Mouse (Mus musculus) hindbrain, embryonic 14.5 days (tissue): ENCODE measurements around the gene Mus81. TPM values are rescaled to one million over a fixed set of nuclear protein-coding genes. Genes with fewer than 3 reads are reported as not detected.

ENCODE experiments used
- ATAC-seq: fragments of 200-750 bp; cut with Nextera tagmentation; 2 replicates; pipeline ENCODE4 v1.8.0; 2017; ENCODE audit warnings: moderate number of reproducible peaks, mild to moderate bottlenecking, moderate TSS enrichment, moderate library complexity; ENCODE audit not compliant: low FRiP score
- DNase-seq: peaks from one replicate; pipeline ENCODE4 v3.0.0-alpha.2; 2015; ENCODE audit warnings: low spot score
- H3K27ac ChIP-seq: fragments of 300-500 bp; sonication (generic); 2 replicates; pipeline ENCODE4 v1.5.1; 2014; ENCODE audit warnings: mild to moderate bottlenecking, moderate library complexity
- H3K27me3 ChIP-seq: fragments of 300-500 bp; sonication (generic); 2 replicates; pipeline ENCODE4 v1.6.1; 2014; ENCODE audit warnings: mild to moderate bottlenecking, low read length, mixed read lengths; ENCODE audit not compliant: control insufficient read depth, insufficient read depth
- H3K36me3 ChIP-seq: fragments of 300-500 bp; sonication (generic); replicated peaks from 2 replicates; pipeline ENCODE4 v1.6.1; 2014; ENCODE audit not compliant: control insufficient read depth, insufficient read depth
- H3K4me1 ChIP-seq: fragments of 300-500 bp; sonication (generic); replicated peaks from 2 replicates; pipeline ENCODE4 v1.6.1; 2014; ENCODE audit warnings: antibody characterized with exemption, low read length, mixed read lengths; ENCODE audit not compliant: control insufficient read depth, insufficient read depth
- H3K4me2 ChIP-seq: fragments of 300-500 bp; sonication (generic); replicated peaks from 2 replicates; pipeline ENCODE4 v1.6.1; 2014; ENCODE audit warnings: mild to moderate bottlenecking, moderate library complexity
- H3K4me3 ChIP-seq: fragments of 300-500 bp; sonication (generic); replicated peaks from 2 replicates; pipeline ENCODE4 v1.5.1; 2014; ENCODE audit warnings: mild to moderate bottlenecking, low read length
- H3K9ac ChIP-seq: fragments of 300-500 bp; sonication (generic); 2 replicates; pipeline ENCODE4 v1.6.1; 2014
- H3K9me3 ChIP-seq: fragments of 300-500 bp; sonication (generic); 2 replicates; pipeline ENCODE4 v1.6.1; 2016; ENCODE audit warnings: low read length; ENCODE audit not compliant: control insufficient read depth
- WGBS: fragments of 180-500 bp; shearing (Covaris S2); extraction: QIAGEN DNeasy Blood & Tissue Kit; methylation state at CpG from one replicate; pipeline ENCODE4 v1.1.7; 2014; 5-methylcytosine and 5-hydroxymethylcytosine counted together
- polyA plus RNA-seq: library from polyadenylated mRNA; unstranded; fragments of >200 nt; fragmentation: Nextera tagmentation; extraction: Ambion mirVana; gene quantifications from 2 replicates; pipeline ENCODE4 v1.2.1, GENCODE M21; 2014

Mus81 gene
- polyA plus RNA-seq, 1 experiment from 2014 or later: 40.0 TPM

GRCm38 (mm10) chr19:5444954-5445353 lies 43.2 kb downstream of the Mus81 start:
- no peak overlapping the region for H3K9ac ChIP-seq
- no peak overlapping the region for H3K27ac ChIP-seq
- ATAC-seq (no peak), DNase-seq (no peak)
- no peaks in the 10 kb centered on the region for H3K9me3 ChIP-seq
- no peak overlapping the region for H3K4me3 ChIP-seq
- no peak overlapping the region for H3K4me2 ChIP-seq
- peaks cover 51% of the 10 kb centered on the region for H3K27me3 ChIP-seq
- no peaks in the 10 kb centered on the region for H3K36me3 ChIP-seq
- H3K4me1 ChIP-seq: peaks cover 10% of the 10 kb centered on the region; the same call in 1 of the 2 replicates
- 35% methylated on average over 7 of the region's 7 CpGs for WGBS

- no peak overlapping the region for H3K27ac ChIP-seq
- H3K4me3 ChIP-seq: no peak overlapping the region
- H3K27me3 ChIP-seq: peaks cover 46% of the 10 kb centered on the region
- no peak for DNase-seq
- WGBS: 67% methylated on average over 9 of the region's 9 CpGs
- H3K9ac ChIP-seq: no peak overlapping the region
- H3K36me3 ChIP-seq: no peaks in the 10 kb centered on the region
- ATAC-seq: no peak
- peaks cover 10% of the 10 kb centered on the region; the same call in 1 of the 2 replicates for H3K4me1 ChIP-seq
- no peak overlapping the region for H3K4me2 ChIP-seq
- no peaks in the 10 kb centered on the region for H3K9me3 ChIP-seq
Measured at GRCm38 (mm10) chr19:5444371-5444908, 43.8 kb downstream of the Mus81 start.

- no peak for DNase-seq
- 75% methylated on average over 7 of the region's 7 CpGs for WGBS
Measured at GRCm38 (mm10) chr19:5433951-5434350, 54.3 kb downstream of the Mus81 start.

GRCm38 (mm10) chr19:5432992-5433852 lies 55.0 kb downstream of the Mus81 start:
- 0 out of 2 replicates have a peak, but pooled peaks cover 5% of the 10 kb centered on the region for H3K36me3 ChIP-seq
- H3K27me3 ChIP-seq: no peaks in the 10 kb centered on the region
- H3K4me2 ChIP-seq: peak overlapping the region; percentile 51
- 12% methylated on average over 16 of the region's 16 CpGs for WGBS
- peak overlapping the region; percentile 39 for H3K9ac ChIP-seq
- H3K4me3 ChIP-seq: peak overlapping the region; percentile 17
- no peaks in the 10 kb centered on the region for H3K9me3 ChIP-seq
- peak overlapping the region; percentile 43; the same call in 1 of the 2 replicates for H3K27ac ChIP-seq
- H3K4me1 ChIP-seq: peaks cover 6% of the 10 kb centered on the region
- peak; percentile 40 for DNase-seq
- ATAC-seq: peak; percentile 37; the same call in 1 of the 2 replicates

More at GRCm38 (mm10) chr19:5433951-5434350, 54.3 kb downstream of the Mus81 start:
- ATAC-seq: no peak
- Histone ChIP-seq H3K9ac (peak overlapping the region; percentile 39), H3K9me3 (no peaks in the 10 kb centered on the region), H3K4me2 (peak overlapping the region; percentile 51), H3K4me3 (no peak overlapping the region), H3K4me1 (peaks cover 6% of the 10 kb centered on the region), H3K36me3 (0 out of 2 replicates have a peak, but pooled peaks cover under 1% of the 10 kb centered on the region), H3K27ac (peak overlapping the region; percentile 43; the same call in 1 of the 2 replicates), H3K27me3 (no peaks in the 10 kb centered on the region)

Other genes with a start within 250 kb of the Mus81 start
- 54.3 and 59.7 TPM in 2 replicates for gene Pacs1, start 215.3 kb downstream of the Mus81 start, polyA plus RNA-seq
- 299 and 305 TPM in 2 replicates for gene Sf3b2, start 192.9 kb downstream of the Mus81 start, polyA plus RNA-seq
- 34.2 and 39.8 TPM in 2 replicates for gene Gal3st3, start 190.1 kb downstream of the Mus81 start, polyA plus RNA-seq
- gene Catsper1, start 152.7 kb downstream of the Mus81 start, polyA plus RNA-seq: not detected in 2 replicates
- gene Cst6, start 138.8 kb downstream of the Mus81 start, polyA plus RNA-seq: 11.2 and 12.2 TPM in 2 replicates
- 35.0 and 37.2 TPM in 2 replicates for gene Eif1ad, start 121.7 kb downstream of the Mus81 start, polyA plus RNA-seq
- 308 and 323 TPM in 2 replicates for gene Banf1, start 121.2 kb downstream of the Mus81 start, polyA plus RNA-seq
- gene Sart1, start 99.7 kb downstream of the Mus81 start, polyA plus RNA-seq: 53.3 and 57.3 TPM in 2 replicates
- gene Tsga10ip, start 85.9 kb downstream of the Mus81 start, polyA plus RNA-seq: not detected in 2 replicates
- 237 and 253 TPM in 2 replicates for gene Drap1, start 63.4 kb downstream of the Mus81 start, polyA plus RNA-seq
- 61.3 and 66.0 TPM in 2 replicates for gene AI837181, start 63.3 kb downstream of the Mus81 start, polyA plus RNA-seq
- gene Fosl1, start 40.9 kb downstream of the Mus81 start, polyA plus RNA-seq: not detected in 2 replicates
- 10.4 and 10.9 TPM in 2 replicates for gene Ccdc85b, start 30.5 kb downstream of the Mus81 start, polyA plus RNA-seq
- 145 and 151 TPM in 2 replicates for gene Fibp, start 27.8 kb downstream of the Mus81 start, polyA plus RNA-seq
- 4.2 and 5.4 TPM in 2 replicates for gene Ctsw, start 19.9 kb downstream of the Mus81 start, polyA plus RNA-seq
- 37.8 and 41.1 TPM in 2 replicates for gene Efemp2, start 14.4 kb downstream of the Mus81 start, polyA plus RNA-seq
- 3,620 and 3,763 TPM in 2 replicates for gene Cfl1, start 2.1 kb upstream of the Mus81 start, polyA plus RNA-seq
- 0.21 and 0.58 TPM in 2 replicates for gene 1700020D05Rik, start 15.4 kb upstream of the Mus81 start, polyA plus RNA-seq
- gene Snx32, start 22.1 kb upstream of the Mus81 start, polyA plus RNA-seq: 87.1 and 96.5 TPM in 2 replicates
- 0.07 and 0.15 TPM in 2 replicates for gene Ovol1, start 72.2 kb upstream of the Mus81 start, polyA plus RNA-seq
- gene Ap5b1, start 79.6 kb upstream of the Mus81 start, polyA plus RNA-seq: 3.8 and 4.0 TPM in 2 replicates
- gene Rnaseh2c, start 113.5 kb upstream of the Mus81 start, polyA plus RNA-seq: 55.1 and 55.3 TPM in 2 replicates
- 38.4 and 41.0 TPM in 2 replicates for gene Kat5, start 121.8 kb upstream of the Mus81 start, polyA plus RNA-seq
- gene Rela, start 149.1 kb upstream of the Mus81 start, polyA plus RNA-seq: 30.2 and 31.0 TPM in 2 replicates
- 12.7 and 16.2 TPM in 2 replicates for gene Sipa1, start 175.3 kb upstream of the Mus81 start, polyA plus RNA-seq
- 11.4 and 11.5 TPM in 2 replicates for gene Map3k11, start 200.3 kb upstream of the Mus81 start, polyA plus RNA-seq
- gene Pcnx3, start 200.5 kb upstream of the Mus81 start, polyA plus RNA-seq: 28.3 and 32.1 TPM in 2 replicates
- gene Kcnk7, start 216.0 kb upstream of the Mus81 start, polyA plus RNA-seq: 0.36 TPM in 1 of 2 replicates, not detected in the other
- 9.2 and 12.5 TPM in 2 replicates for gene Ehbp1l1, start 237.9 kb upstream of the Mus81 start, polyA plus RNA-seq
- gene Fam89b, start 241.3 kb upstream of the Mus81 start, polyA plus RNA-seq: 140 and 144 TPM in 2 replicates